Comparison of ENCODE assay signal across 8 mouse cellular contexts in genomic region chr2:125624837-125625351, GRCm38 (mm10). TPM values are rescaled to one million over a fixed set of nuclear protein-coding genes. Genes with fewer than 3 reads are reported as not detected.
DNase-seq lines count a peak whose midpoint lies in the region; ATAC-seq lines count a peak whose summit lies in the region.

TSS of gene Cep152 (minus strand) at chr2:125625113.

- H3K36me3 ChIP-seq in hindbrain, embryonic 14.5 days (replicated peaks; ENCODE audit: control insufficient read depth, insufficient read depth), result peaks cover 5% of the 10 kb centered on the region; the same call in 1 of the 2 replicates

- peak within 1 kb of the TSS; percentile 59 for H3K9ac ChIP-seq in hindbrain, embryonic 14.5 days

- peaks cover 11% of the 10 kb centered on the region for H3K4me1 ChIP-seq in hindbrain, embryonic 14.5 days (replicated peaks; ENCODE audit: control insufficient read depth, insufficient read depth, low read length)

- H3K9me3 ChIP-seq in hindbrain, embryonic 14.5 days (ENCODE audit: control insufficient read depth, low read length), result no peaks in the 10 kb centered on the region

- peak within 1 kb of the TSS; percentile 66 for H3K4me2 ChIP-seq in hindbrain, embryonic 14.5 days (replicated peaks)

- H3K27ac ChIP-seq in hindbrain, embryonic 14.5 days, result no peak within 1 kb of the TSS

- H3K4me3 ChIP-seq in hindbrain, embryonic 14.5 days (replicated peaks; ENCODE audit: low read length), result peak within 1 kb of the TSS; percentile 59

- ATAC-seq in hindbrain, embryonic 14.5 days (ENCODE audit: low FRiP score), result peak; percentile 99

- WGBS in hindbrain, embryonic 14.5 days, result under 1% methylated on average over 50 of the region's 50 CpGs

- H3K27me3 ChIP-seq in hindbrain, embryonic 14.5 days (ENCODE audit: control insufficient read depth, insufficient read depth, low read length), result no peaks in the 10 kb centered on the region

- DNase-seq in R1 (ENCODE audit: low read depth, low spot score), result peak; percentile 98
- DNase-seq in cerebellum, postnatal 25 days, result peak; percentile 97 to 98
- DNase-seq in frontal cortex, postnatal 25 days (ENCODE audit: low spot score in 2 of 2), result peak; percentile 86 to 94
- DNase-seq in hindbrain, embryonic 14.5 days (ENCODE audit: low spot score), result peak; percentile 96
- DNase-seq in layer of hippocampus, postnatal 36 days, result peak; percentile 96 to 97
- peak; percentile 99 for DNase-seq in lung, postnatal 36 days
- peak; percentile 99 for DNase-seq in retina, postnatal 1 day
- DNase-seq in urinary bladder, adult 18-20 months (ENCODE audit: low spot score in 2 of 2), result peak; percentile 95 to 97

RNA-seq across cellular contexts. Expression of gene Cep152, which starts in this region (rescaled TPM):
- polyA plus RNA-seq in hindbrain, embryonic 14.5 days (2014; fragmentation: Nextera tagmentation; extraction: Ambion mirVana), result 2.8 and 3.2 TPM in 2 replicates
- total RNA-seq in layer of hippocampus, postnatal 36 days (2021), result 1 to 10 TPM; 3.5 to 4.1 TPM
